Mouse (Mus musculus): ENCODE results near the gene Gm28729.
"Not testable (repeated sequence)": the region's sequence is repeated elsewhere in the genome, so short reads cannot be mapped to it uniquely, and the experiment has no call there.

The Gm28729 gene

GRCm38 (mm10) chr9:96502856-96503610, 22.0 kb downstream of the Gm28729 start:
- no peaks in the 10 kb centered on the region for H3K27me3 ChIP-seq (ENCODE audit: control insufficient read depth, insufficient read depth, low read length, poor library complexity, severe bottlenecking)
- H3K36me3 ChIP-seq (ENCODE audit: control insufficient read depth, insufficient read depth, low read length, poor library complexity, severe bottlenecking), result no peaks in the 10 kb centered on the region
- DNase-seq (ENCODE audit: low read depth, low spot score), result no peak

DNA sequence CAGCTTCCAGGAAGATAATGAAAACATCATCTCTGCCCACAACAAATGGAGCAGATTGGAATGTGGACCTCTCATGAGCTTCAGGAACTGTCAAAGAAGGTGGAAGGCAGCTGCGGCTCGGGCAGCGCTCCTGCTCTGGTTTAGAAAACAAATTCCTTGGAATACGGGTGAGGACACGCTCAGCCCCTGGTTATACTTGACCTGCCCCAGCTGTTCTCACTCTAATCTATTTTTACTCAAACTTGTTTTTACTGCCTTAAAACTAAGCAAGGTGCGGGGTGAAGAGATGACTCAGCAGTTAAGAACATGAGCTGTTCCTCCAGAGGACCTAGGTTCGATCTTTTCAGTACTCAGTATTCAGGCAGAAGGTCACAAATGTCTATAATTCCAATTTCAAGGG, 23.8 kb downstream of the Gm28729 start:
- H3K36me3 ChIP-seq (ENCODE audit: control insufficient read depth, insufficient read depth, low read length, poor library complexity, severe bottlenecking), result no peaks in the 10 kb centered on the region
- no peak for DNase-seq (ENCODE audit: low read depth, low spot score)
- no peaks in the 10 kb centered on the region for H3K27me3 ChIP-seq (ENCODE audit: control insufficient read depth, insufficient read depth, low read length, poor library complexity, severe bottlenecking)

DNA sequence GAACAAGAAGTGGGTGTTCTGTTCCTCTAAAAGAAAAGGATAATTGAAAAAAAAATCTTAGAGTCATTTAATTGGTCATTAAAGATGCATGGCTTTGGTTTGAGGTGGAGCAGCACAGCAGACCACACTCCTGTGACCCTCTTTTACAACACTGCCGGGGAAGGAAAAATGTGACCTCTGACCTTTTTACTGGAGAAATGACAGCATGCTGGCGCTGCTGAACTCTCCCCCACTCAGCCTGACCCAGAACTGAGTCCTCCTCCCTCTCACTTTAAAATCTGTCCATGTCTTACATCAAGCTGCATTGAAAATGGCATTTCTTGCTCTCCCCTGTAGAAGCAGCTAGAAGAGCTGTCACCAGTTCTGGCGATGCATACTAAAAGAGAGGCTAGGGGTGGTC, 31.9 kb downstream of the Gm28729 start:
- Histone ChIP-seq H3K27me3 (ENCODE audit: control insufficient read depth, insufficient read depth, low read length, poor library complexity, severe bottlenecking) (no peaks in the 10 kb centered on the region), H3K36me3 (ENCODE audit: control insufficient read depth, insufficient read depth, low read length, poor library complexity, severe bottlenecking) (no peaks in the 10 kb centered on the region)
- DNase-seq (ENCODE audit: low read depth, low spot score), result no peak

DNA sequence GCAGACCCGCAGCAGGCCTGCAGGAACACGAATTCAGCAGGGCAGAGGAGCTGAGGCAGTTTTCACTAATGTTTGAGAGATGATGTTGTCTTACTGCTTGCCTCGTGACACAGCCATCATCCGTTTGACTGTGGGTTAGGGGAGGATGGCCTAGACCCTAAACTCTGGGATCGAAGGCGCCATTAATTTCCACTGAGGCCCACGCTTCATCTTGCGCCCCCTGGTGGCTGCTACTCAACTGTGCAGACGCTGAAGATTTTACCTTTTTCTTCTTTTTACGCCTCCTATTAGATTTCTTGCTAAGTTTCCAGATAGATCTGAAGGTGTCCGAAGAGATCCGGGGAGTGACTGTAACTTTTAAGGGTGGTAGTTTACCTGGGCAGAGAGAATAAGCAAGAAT, 33.3 kb downstream of the Gm28729 start:
- H3K36me3 ChIP-seq (ENCODE audit: control insufficient read depth, insufficient read depth, low read length, poor library complexity, severe bottlenecking), result no peaks in the 10 kb centered on the region
- H3K27me3 ChIP-seq (ENCODE audit: control insufficient read depth, insufficient read depth, low read length, poor library complexity, severe bottlenecking), result no peaks in the 10 kb centered on the region
- DNase-seq (ENCODE audit: low read depth, low spot score), result peak; percentile 73

GRCm38 (mm10) chr9:96487869-96488268, 37.2 kb downstream of the Gm28729 start:
- H3K36me3 ChIP-seq (ENCODE audit: control insufficient read depth, insufficient read depth, low read length, poor library complexity, severe bottlenecking); DNase-seq (ENCODE audit: low read depth, low spot score); H3K27me3 ChIP-seq (ENCODE audit: control insufficient read depth, insufficient read depth, low read length, poor library complexity, severe bottlenecking): not testable (repeated sequence)

DNA sequence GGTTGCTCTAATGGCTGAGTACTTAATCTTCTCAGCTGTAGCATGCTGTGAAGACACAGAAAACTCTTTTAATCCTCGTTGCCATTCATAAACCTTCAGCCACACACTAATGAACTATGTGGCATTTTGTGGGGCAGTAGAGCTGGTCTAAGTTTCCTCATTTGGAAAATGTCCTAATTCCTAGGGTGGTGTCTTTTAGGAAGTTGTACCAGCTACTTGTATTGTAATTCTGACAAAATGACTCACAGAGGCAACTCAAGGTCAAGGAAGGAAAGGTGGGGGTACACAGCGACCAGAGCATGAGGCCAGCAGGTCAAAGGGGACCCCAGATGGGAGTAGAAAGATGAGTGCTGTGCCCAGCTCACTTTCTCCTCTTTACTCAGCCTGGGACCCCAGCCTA, 41.4 kb downstream of the Gm28729 start:
- no peak for DNase-seq (ENCODE audit: low read depth, low spot score)
- Histone ChIP-seq H3K27me3 (ENCODE audit: control insufficient read depth, insufficient read depth, low read length, poor library complexity, severe bottlenecking) (no peaks in the 10 kb centered on the region), H3K36me3 (ENCODE audit: control insufficient read depth, insufficient read depth, low read length, poor library complexity, severe bottlenecking) (no peaks in the 10 kb centered on the region)

DNA sequence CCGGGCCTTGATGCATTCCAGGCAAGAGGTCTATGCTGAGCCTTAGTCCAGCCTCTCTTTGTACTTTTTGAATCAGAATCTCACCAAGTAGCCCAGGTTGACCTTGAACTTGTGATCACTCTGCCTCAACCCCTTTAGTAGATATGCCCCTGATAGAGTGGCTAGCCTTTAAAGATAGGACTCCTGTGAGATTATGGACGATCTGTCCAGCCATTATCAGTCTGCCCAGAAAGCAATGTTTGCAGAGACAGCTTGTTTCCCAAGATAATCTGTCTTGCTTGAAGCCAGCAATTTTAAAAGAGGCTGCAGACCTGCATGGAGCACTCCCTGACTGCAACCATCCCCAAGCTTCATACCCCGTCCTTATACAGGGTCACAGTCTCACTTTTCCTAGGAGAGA, 42.0 kb downstream of the Gm28729 start:
- no peaks in the 10 kb centered on the region for H3K27me3 ChIP-seq (ENCODE audit: control insufficient read depth, insufficient read depth, low read length, poor library complexity, severe bottlenecking)
- H3K36me3 ChIP-seq (ENCODE audit: control insufficient read depth, insufficient read depth, low read length, poor library complexity, severe bottlenecking), result no peaks in the 10 kb centered on the region
- no peak for DNase-seq (ENCODE audit: low read depth, low spot score)

- DNase-seq (ENCODE audit: low read depth, low spot score), result peak; percentile 97
- Histone ChIP-seq H3K36me3 (ENCODE audit: control insufficient read depth, insufficient read depth, low read length, poor library complexity, severe bottlenecking) (no peaks in the 10 kb centered on the region), H3K27me3 (ENCODE audit: control insufficient read depth, insufficient read depth, low read length, poor library complexity, severe bottlenecking) (no peaks in the 10 kb centered on the region)
These were observed 46.8 kb downstream of the Gm28729 start, which contains the start of gene Rnf7 for GRCm38 (mm10) chr9:96478071-96478888. TSS of gene Rnf7 (minus strand) at chr9:96478675.

DNA sequence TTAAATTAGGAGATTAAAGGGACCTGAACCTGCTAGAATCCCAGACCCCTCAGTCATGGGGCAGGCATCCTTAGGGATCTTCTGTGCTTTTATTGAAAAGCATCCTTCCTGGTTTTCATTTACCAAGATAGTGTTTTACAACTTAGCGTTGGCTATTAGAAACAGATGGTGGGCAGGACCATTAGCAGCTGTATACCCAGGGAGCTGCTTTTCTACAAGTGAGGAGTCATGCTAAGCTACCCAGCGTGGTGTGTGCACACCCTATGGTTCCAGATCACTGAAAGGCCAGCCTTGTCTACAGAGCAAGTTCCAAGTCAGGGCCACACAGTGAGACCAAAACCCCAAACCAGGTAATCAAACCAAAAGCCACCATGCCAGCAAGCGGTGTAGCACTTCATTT, 52.7 kb downstream of the Gm28729 start:
- Histone ChIP-seq H3K27me3 (ENCODE audit: control insufficient read depth, insufficient read depth, low read length, poor library complexity, severe bottlenecking) (no peaks in the 10 kb centered on the region), H3K36me3 (ENCODE audit: control insufficient read depth, insufficient read depth, low read length, poor library complexity, severe bottlenecking) (0 out of 2 replicates have a peak, but pooled peaks cover 5% of the 10 kb centered on the region)
- DNase-seq (ENCODE audit: low read depth, low spot score), result no peak

GRCm38 (mm10) chr9:96471681-96472080, 53.4 kb downstream of the Gm28729 start:
- not testable (repeated sequence) for H3K36me3 ChIP-seq (ENCODE audit: control insufficient read depth, insufficient read depth, low read length, poor library complexity, severe bottlenecking); DNase-seq (ENCODE audit: low read depth, low spot score); H3K27me3 ChIP-seq (ENCODE audit: control insufficient read depth, insufficient read depth, low read length, poor library complexity, severe bottlenecking)

GRCm38 (mm10) chr9:96470266-96470974, 54.6 kb downstream of the Gm28729 start:
- Histone ChIP-seq H3K36me3 (ENCODE audit: control insufficient read depth, insufficient read depth, low read length, poor library complexity, severe bottlenecking) (0 out of 2 replicates have a peak, but pooled peaks cover 5% of the 10 kb centered on the region), H3K27me3 (ENCODE audit: control insufficient read depth, insufficient read depth, low read length, poor library complexity, severe bottlenecking) (no peaks in the 10 kb centered on the region)
- no peak for DNase-seq (ENCODE audit: low read depth, low spot score)

- no peak for DNase-seq (ENCODE audit: low read depth, low spot score)
- 0 out of 2 replicates have a peak, but pooled peaks cover 5% of the 10 kb centered on the region for H3K36me3 ChIP-seq (ENCODE audit: control insufficient read depth, insufficient read depth, low read length, poor library complexity, severe bottlenecking)
- H3K27me3 ChIP-seq (ENCODE audit: control insufficient read depth, insufficient read depth, low read length, poor library complexity, severe bottlenecking), result no peaks in the 10 kb centered on the region
These were observed 55.4 kb downstream of the Gm28729 start for GRCm38 (mm10) chr9:96469556-96470265.

GRCm38 (mm10) chr9:96463708-96464107, 61.4 kb downstream of the Gm28729 start:
- no peak for DNase-seq (ENCODE audit: low read depth, low spot score)
- peaks cover 6% of the 10 kb centered on the region; the same call in 1 of the 2 replicates for H3K36me3 ChIP-seq (ENCODE audit: control insufficient read depth, insufficient read depth, low read length, poor library complexity, severe bottlenecking)
- H3K27me3 ChIP-seq (ENCODE audit: control insufficient read depth, insufficient read depth, low read length, poor library complexity, severe bottlenecking), result no peaks in the 10 kb centered on the region

- peak; percentile 25 for DNase-seq (ENCODE audit: low read depth, low spot score)
- H3K27me3 ChIP-seq (ENCODE audit: control insufficient read depth, insufficient read depth, low read length, poor library complexity, severe bottlenecking), result no peaks in the 10 kb centered on the region
- H3K36me3 ChIP-seq (ENCODE audit: control insufficient read depth, insufficient read depth, low read length, poor library complexity, severe bottlenecking), result peaks cover 2% of the 10 kb centered on the region; the same call in 1 of the 2 replicates
These were observed 63.5 kb downstream of the Gm28729 start for GRCm38 (mm10) chr9:96461607-96462006.
